ENCODE assay signal across 19 mouse cellular contexts in genomic region chr2:165205486-165205885, GRCm38 (mm10). TPM values are rescaled to one million over a fixed set of nuclear protein-coding genes. Genes with fewer than 3 reads are reported as not detected.
"Had no signal": no experiment of that assay in that cellular context is flagged by ENCODE, and none has a peak within 500 bp of the region (broad histone marks: within the 10 kb centered on the region; RNA-seq: fewer than 3 reads in every experiment).

No protein-coding gene starts in this region.

- H3K4me3 ChIP-seq: lung, embryonic 15.5 days; megakaryocyte, embryonic 14.5 days; midbrain, embryonic 13.5 days; midbrain, embryonic 15.5 days; neural tube, embryonic 12.5 days had no signal

- H3K4me2 ChIP-seq: lung, embryonic 15.5 days; midbrain, embryonic 11.5 days; midbrain, embryonic 13.5 days; midbrain, embryonic 15.5 days; neural tube, embryonic 12.5 days had no signal

- H3K9ac ChIP-seq: lung, embryonic 15.5 days; midbrain, embryonic 13.5 days; midbrain, embryonic 15.5 days; neural tube, embryonic 12.5 days had no signal

- H3K27me3 ChIP-seq: midbrain, embryonic 15.5 days had no signal

- H3K27ac ChIP-seq: lung, embryonic 15.5 days; macrophage; neural tube, embryonic 12.5 days had no signal

- H3K9me3 ChIP-seq: lung, embryonic 15.5 days; megakaryocyte, embryonic 14.5 days; midbrain, embryonic 13.5 days; midbrain, embryonic 15.5 days; neural tube, embryonic 12.5 days had no signal

- ATAC-seq: lung, postnatal 0 days; midbrain, embryonic 15.5 days had no signal

- DNase-seq: lung, adult 2 months; lung, postnatal 14 days; lung, postnatal 36 days; right cerebral cortex, postnatal 25 days; right cerebral cortex, postnatal 4 days; spleen, adult 18-20 months; thymus, adult 18-20 months; thymus, postnatal 14 days; thymus, postnatal 36 days had no signal

- H3K36me3 ChIP-seq: lung, embryonic 15.5 days; midbrain, embryonic 13.5 days; midbrain, embryonic 15.5 days; neural tube, embryonic 12.5 days had no signal

RNA-seq across cellular contexts. Expression of gene Cdh22, which starts 29.2 kb away (rescaled TPM):
- total RNA-seq: megakaryocyte progenitor cell, adult 5-6 weeks; neutrophil, adult 5-6 weeks had no signal
- polyA plus RNA-seq: macrophage had no signal
